Mouse (Mus musculus) CH12.LX (cell line): ENCODE results near the gene Pik3r2. TPM values are rescaled to one million over a fixed set of nuclear protein-coding genes. Genes with fewer than 3 reads are reported as not detected.
A peak's percentile ranks its signal among the peaks of the same experiment; 100 is the strongest.

Experiments used
- DNase-seq: peaks from one replicate; pipeline ENCODE4 v3.0.0-alpha.2; 2013; ENCODE audit errors: extremely low read depth
- H3K27ac ChIP-seq: 2 replicates; pipeline ENCODE4 v1.5.1; 2012; ENCODE audit warnings: low read depth, mild to moderate bottlenecking, control low read depth, moderate library complexity; ENCODE audit not compliant: insufficient read depth
- H3K27me3 ChIP-seq: replicated peaks from 2 replicates; pipeline ENCODE3; 2012; ENCODE audit warnings: inconsistent platforms
- H3K36me3 ChIP-seq, 2 experiments: replicated peaks in 1 of 2; 2 replicates each; pipeline versions ENCODE3 to v1.6.1; 2012; ENCODE audit warnings: inconsistent platforms in 1 of 2, low read length in 1 of 2, mild to moderate bottlenecking in 1 of 2, mixed read lengths in 1 of 2, moderate library complexity in 1 of 2; ENCODE audit not compliant: control insufficient read depth in 1 of 2, insufficient read depth in 1 of 2
- H3K4me1 ChIP-seq, 2 experiments: 2 replicates each; pipeline ENCODE4 v1.6.1; 2012; ENCODE audit warnings: inconsistent platforms in 1 of 2, moderate library complexity in 1 of 2; ENCODE audit not compliant: insufficient read depth in 2 of 2, control insufficient read depth in 1 of 2
- H3K4me2 ChIP-seq: 2 replicates; pipeline ENCODE4 v1.6.1; 2012; ENCODE audit warnings: low read depth, mild to moderate bottlenecking, control low read depth; ENCODE audit not compliant: poor library complexity, insufficient read depth, severe bottlenecking
- H3K4me3 ChIP-seq, 3 experiments: fragments of 150-350 bp in 1 of 3; sonication (generic) in 1 of 3; replicated peaks in 1 of 3; 2 replicates each; pipeline versions ENCODE3 to v1.5.1; 2011 to 2012; ENCODE audit warnings: low read depth in 2 of 3, low read length in 2 of 3, mild to moderate bottlenecking in 2 of 3, moderate library complexity in 2 of 3, control low read depth in 1 of 3, improper control_type of control experiment in 1 of 3, inconsistent platforms in 1 of 3, mixed read lengths in 1 of 3; ENCODE audit not compliant: poor library complexity in 1 of 3
- H3K79me2 ChIP-seq: replicated peaks from 2 replicates; pipeline ENCODE4 v1.6.1; 2012; ENCODE audit warnings: mild to moderate bottlenecking, moderate library complexity; ENCODE audit not compliant: control insufficient read depth, poor library complexity, insufficient read depth, severe bottlenecking; ENCODE audit errors: extremely low read depth
- H3K9ac ChIP-seq: 2 replicates; pipeline ENCODE4 v1.6.1; 2012; ENCODE audit warnings: low read depth, mild to moderate bottlenecking, control low read depth, moderate library complexity; ENCODE audit not compliant: insufficient read depth
- H3K9me3 ChIP-seq: replicated peaks from 2 replicates; pipeline ENCODE3; 2012; ENCODE audit warnings: low read length, inconsistent platforms, mixed read lengths
- CHD1 ChIP-seq: IDR thresholded peaks from 2 replicates; pipeline ENCODE4 v1.6.1; 2012; ENCODE audit warnings: low read depth, low read length, improper control_type of control experiment, inconsistent platforms
- CTCF ChIP-seq, 2 experiments: IDR thresholded peaks in 1 of 2; conservative IDR thresholded peaks in 1 of 2; 2 replicates each; pipeline ENCODE4 v1.5.1; 2011 to 2012; ENCODE audit warnings: low read depth in 2 of 2, low read length in 2 of 2, improper control_type of control experiment in 1 of 2, inconsistent platforms in 1 of 2, mild to moderate bottlenecking in 1 of 2, moderate library complexity in 1 of 2
- ELF1 ChIP-seq: IDR thresholded peaks from 2 replicates; pipeline ENCODE4 v1.6.1; 2014; ENCODE audit warnings: low read depth, mild to moderate bottlenecking, inconsistent platforms, low read length, improper control_type of control experiment
- GABPA ChIP-seq: IDR thresholded peaks from 2 replicates; pipeline ENCODE4 v1.6.1; 2012; ENCODE audit warnings: low read depth, low read length, improper control_type of control experiment, inconsistent platforms; ENCODE audit not compliant: insufficient replicate concordance
- IRF4 ChIP-seq: IDR thresholded peaks from 2 replicates; pipeline ENCODE4 v1.6.1; 2014; ENCODE audit warnings: low read depth, mild to moderate bottlenecking, inconsistent platforms, low read length, improper control_type of control experiment
- JUN ChIP-seq: IDR thresholded peaks from 2 replicates; pipeline ENCODE4 v1.6.1; 2011; ENCODE audit warnings: low read depth, mild to moderate bottlenecking, low read length, improper control_type of control experiment, moderate library complexity; ENCODE audit not compliant: insufficient read depth
- MEF2A ChIP-seq: IDR thresholded peaks from 2 replicates; pipeline ENCODE4 v1.6.1; 2014; ENCODE audit warnings: low read depth, mild to moderate bottlenecking, inconsistent platforms, low read length, improper control_type of control experiment, borderline replicate concordance
- MYC ChIP-seq: IDR thresholded peaks from 2 replicates; pipeline ENCODE4 v1.6.1; 2011; ENCODE audit warnings: low read depth, mild to moderate bottlenecking, improper control_type of control experiment, low read length
- NELFE ChIP-seq: IDR thresholded peaks from 2 replicates; pipeline ENCODE4 v1.6.1; 2011; ENCODE audit warnings: low read depth, low read length, improper control_type of control experiment
- NRF1 ChIP-seq: IDR thresholded peaks from 2 replicates; pipeline ENCODE4 v1.6.1; 2014; ENCODE audit warnings: low read depth, mild to moderate bottlenecking, inconsistent platforms, low read length, improper control_type of control experiment, moderate library complexity
- POLR2A ChIP-seq: IDR thresholded peaks from 2 replicates; pipeline ENCODE4 v1.6.1; 2011; ENCODE audit warnings: low read depth, mild to moderate bottlenecking, improper control_type of control experiment, low read length
- POLR2AphosphoS2 ChIP-seq: IDR thresholded peaks from 2 replicates; pipeline ENCODE4 v1.6.1; 2011; ENCODE audit warnings: low read depth, low read length, improper control_type of control experiment
- RAD21 ChIP-seq: IDR thresholded peaks from 2 replicates; pipeline ENCODE4 v1.6.1; 2011; ENCODE audit warnings: low read depth, mild to moderate bottlenecking, low read length, improper control_type of control experiment, moderate library complexity
- SMC3 ChIP-seq: IDR thresholded peaks from 2 replicates; pipeline ENCODE4 v1.6.1; 2011; ENCODE audit warnings: low read depth, low read length, improper control_type of control experiment
- TCF12 ChIP-seq: IDR thresholded peaks from 2 replicates; pipeline ENCODE4 v1.6.1; 2014; ENCODE audit warnings: low read depth, mild to moderate bottlenecking, inconsistent platforms, low read length, improper control_type of control experiment
- USF1 ChIP-seq: IDR thresholded peaks from 2 replicates; pipeline ENCODE4 v1.6.1; 2014; ENCODE audit warnings: low read depth, mild to moderate bottlenecking, inconsistent platforms, low read length, improper control_type of control experiment
- ZC3H11A ChIP-seq: IDR thresholded peaks from 2 replicates; pipeline ENCODE4 v1.6.1; 2012; ENCODE audit warnings: low read depth, mild to moderate bottlenecking, inconsistent platforms, low read length, improper control_type of control experiment
- dilution Hi-C: fragments of 300-500 bp; cut with MboI; formaldehyde crosslinking; loops from 2 replicates; pipeline ENCODE4 v1.14.3; 2020; ENCODE audit warnings: low sequenced_read_pairs; ENCODE audit not compliant: extremely low pct_unique_long_range_greater_than_20kb, extremely low pct_ligation_motif_present
- in situ Hi-C: fragments of 300-500 bp; cut with MboI; formaldehyde crosslinking; loops from 3 replicates; pipeline ENCODE4 v1.14.3; 2019; ENCODE audit warnings: low sequenced_read_pairs, low pct_ligation_motif_present, low pct_unique_long_range_greater_than_20kb, mixed read lengths
- polyA plus RNA-seq: library from polyadenylated mRNA; unstranded; fragments of >175 nt; gene quantifications from 2 replicates; pipeline ENCODE4 v1.2.1, GENCODE M21; 2012; ENCODE audit warnings: low read depth; ENCODE audit not compliant: insufficient read length
- total RNA-seq, 2 experiments: library from RNA; depleted of rRNA; stranded (reverse); fragments of 300-350 nt in 1 of 2; fragments of >200 nt in 1 of 2; gene quantifications; 2 replicates each; pipeline ENCODE4 v1.2.3; 2012 to 2014

The Pik3r2 gene
- total and polyA plus RNA-seq, 3 experiments = 13.8 to 45.9 (median 25.8) TPM

GRCm38 (mm10) chr8:70719796-70720270 is 56.7 kb downstream of the Pik3r2 start:
- no peak for TF ChIP-seq JUN
- TF ChIP-seq USF1 = no peak
- TF ChIP-seq NELFE = no peak
- TF ChIP-seq GABPA = no peak
- TF ChIP-seq POLR2AphosphoS2 = no peak
- no peak for TF ChIP-seq CTCF (conservative IDR thresholded peaks at IDR 0.05 in 1 of 2, IDR thresholded peaks at IDR 0.05 in 1 of 2; ENCODE audit: low read depth in 2 of 2, low read length in 2 of 2)
- no peak for TF ChIP-seq RAD21
- no peak for TF ChIP-seq MYC
- no peak for TF ChIP-seq IRF4
- TF ChIP-seq CHD1 = no peak
- H3K9me3 ChIP-seq = no peaks in the 10 kb centered on the region
- no peaks in the 10 kb centered on the region for H3K79me2 ChIP-seq
- no peak overlapping the region for H3K4me2 ChIP-seq
- no peak overlapping the region for H3K27ac ChIP-seq
- dilution Hi-C loops (no loop called here), in situ Hi-C loops (loop anchor here (5.0 to 10.0 kb wide), 3 partner anchors 32 to 125 kb away; partner anchors contain the start of genes Pgpep1 and Rab3a)
- H3K27me3 ChIP-seq = peaks cover 13% of the 10 kb centered on the region
- H3K9ac ChIP-seq = no peak overlapping the region
- no peak overlapping the region for H3K4me3 ChIP-seq
- H3K4me1 ChIP-seq = peaks cover 6 to 33% of the 10 kb centered on the region in 2 experiments
- H3K36me3 ChIP-seq = no peaks in the 10 kb centered on the region
- no peak for DNase-seq

- TF ChIP-seq MEF2A (no peak), NELFE (peak; percentile 19; the same call in 1 of the 2 replicates), CTCF (conservative IDR thresholded peaks at IDR 0.05 in 1 of 2, IDR thresholded peaks at IDR 0.05 in 1 of 2; ENCODE audit: low read depth in 2 of 2, low read length in 2 of 2) (peak; percentile 48 to 90; a peak in 3 of 4 replicates), ZC3H11A (peak; percentile 28; the same call in 1 of the 2 replicates), USF1 (no peak), IRF4 (peak; percentile 29; the same call in 1 of the 2 replicates), SMC3 (peak; percentile 83), RAD21 (peak; percentile 76), ELF1 (peak; percentile 35; the same call in 1 of the 2 replicates), NRF1 (peak; percentile 53; the same call in 1 of the 2 replicates), POLR2A (no peak), TCF12 (peak; percentile 64)
- no peak within 1 kb of the TSS for H3K27ac ChIP-seq
- no peaks in the 10 kb centered on the region for H3K36me3 ChIP-seq
- H3K4me2 ChIP-seq = peak within 1 kb of the TSS; percentile 4; the same call in 1 of the 2 replicates
- H3K27me3 ChIP-seq = peaks cover 13% of the 10 kb centered on the region
- H3K4me1 ChIP-seq = peaks cover 2 to 23% of the 10 kb centered on the region in 2 experiments
- in situ Hi-C loops = loop anchor here (5.0 to 10.0 kb wide), 3 partner anchors 34 to 127 kb away; partner anchors contain the start of genes Pgpep1 and Rab3a
- H3K4me3 ChIP-seq = no peak within 1 kb of the TSS
- dilution Hi-C loops = no loop called here
- H3K79me2 ChIP-seq = no peaks in the 10 kb centered on the region
- no peaks in the 10 kb centered on the region for H3K9me3 ChIP-seq
- DNase-seq = no peak
- no peak within 1 kb of the TSS for H3K9ac ChIP-seq
These were observed 58.2 kb downstream of the Pik3r2 start, which contains the start of gene Gm3336 for GRCm38 (mm10) chr8:70718297-70718696. Gene Gm3336, plus strand, starts transcription at chr8:70718543.

Other genes starting within 250 kb of the Pik3r2 start
Only the 20 nearest of the 23 such genes appear.
- gene Isyna1, start 182.3 kb downstream of the Pik3r2 start, total RNA-seq (2012; rRNA removed) = 141 and 174 TPM in 2 replicates
- gene Isyna1, start 182.3 kb downstream of the Pik3r2 start, total RNA-seq (2014; rRNA removed) = 99.9 and 107 TPM in 2 replicates
- gene Isyna1, start 182.3 kb downstream of the Pik3r2 start, polyA plus RNA-seq = 139 and 163 TPM in 2 replicates
- 77.3 and 84.9 TPM in 2 replicates for gene Ssbp4, start 167.8 kb downstream of the Pik3r2 start, total RNA-seq (2012; rRNA removed)
- 31.0 and 41.3 TPM in 2 replicates for gene Ssbp4, start 167.8 kb downstream of the Pik3r2 start, total RNA-seq (2014; rRNA removed)
- 114 and 128 TPM in 2 replicates for gene Ssbp4, start 167.8 kb downstream of the Pik3r2 start, polyA plus RNA-seq
- gene Lrrc25, start 160.6 kb downstream of the Pik3r2 start, total RNA-seq (2012; rRNA removed) = 0.25 and 0.30 TPM in 2 replicates
- 2.4 and 2.6 TPM in 2 replicates for gene Lrrc25, start 160.6 kb downstream of the Pik3r2 start, total RNA-seq (2014; rRNA removed)
- gene Lrrc25, start 160.6 kb downstream of the Pik3r2 start, polyA plus RNA-seq = 4.0 and 5.9 TPM in 2 replicates
- gene Gdf15, start 144.3 kb downstream of the Pik3r2 start, total RNA-seq (2012; rRNA removed) = 0.21 TPM in 1 of 2 replicates, not detected in the other
- not detected in 2 replicates for gene Gdf15, start 144.3 kb downstream of the Pik3r2 start, total RNA-seq (2014; rRNA removed)
- 0.16 TPM in 1 of 2 replicates, not detected in the other for gene Gdf15, start 144.3 kb downstream of the Pik3r2 start, polyA plus RNA-seq
- gene Pgpep1, start 116.3 kb downstream of the Pik3r2 start, total RNA-seq (2012; rRNA removed) = 15.2 and 22.9 TPM in 2 replicates
- 10.3 and 12.3 TPM in 2 replicates for gene Pgpep1, start 116.3 kb downstream of the Pik3r2 start, total RNA-seq (2014; rRNA removed)
- 30.0 and 35.1 TPM in 2 replicates for gene Pgpep1, start 116.3 kb downstream of the Pik3r2 start, polyA plus RNA-seq
- 135 and 168 TPM in 2 replicates for gene Lsm4, start 103.5 kb downstream of the Pik3r2 start, total RNA-seq (2012; rRNA removed)
- gene Lsm4, start 103.5 kb downstream of the Pik3r2 start, total RNA-seq (2014; rRNA removed) = 134 and 143 TPM in 2 replicates
- 240 and 256 TPM in 2 replicates for gene Lsm4, start 103.5 kb downstream of the Pik3r2 start, polyA plus RNA-seq
- 279 and 287 TPM in 2 replicates for gene Jund, start 77.8 kb downstream of the Pik3r2 start, total RNA-seq (2012; rRNA removed)
- gene Jund, start 77.8 kb downstream of the Pik3r2 start, total RNA-seq (2014; rRNA removed) = 147 and 191 TPM in 2 replicates
- gene Jund, start 77.8 kb downstream of the Pik3r2 start, polyA plus RNA-seq = 255 and 283 TPM in 2 replicates
- gene Iqcn, start 73.3 kb downstream of the Pik3r2 start, total RNA-seq (2012; rRNA removed) = not detected in 2 replicates
- not detected in 2 replicates for gene Iqcn, start 73.3 kb downstream of the Pik3r2 start, total RNA-seq (2014; rRNA removed)
- gene Iqcn, start 73.3 kb downstream of the Pik3r2 start, polyA plus RNA-seq = 0.07 TPM in 1 of 2 replicates, not detected in the other
- gene Gm3336, start 58.2 kb downstream of the Pik3r2 start, total RNA-seq (2012; rRNA removed) = 0.25 and 0.34 TPM in 2 replicates
- 0.31 TPM in 1 of 2 replicates, not detected in the other for gene Gm3336, start 58.2 kb downstream of the Pik3r2 start, total RNA-seq (2014; rRNA removed)
- 0.49 and 0.89 TPM in 2 replicates for gene Gm3336, start 58.2 kb downstream of the Pik3r2 start, polyA plus RNA-seq
- 3.8 and 4.7 TPM in 2 replicates for gene Pde4c, start 53.0 kb downstream of the Pik3r2 start, total RNA-seq (2012; rRNA removed)
- 2.3 and 3.1 TPM in 2 replicates for gene Pde4c, start 53.0 kb downstream of the Pik3r2 start, total RNA-seq (2014; rRNA removed)
- gene Pde4c, start 53.0 kb downstream of the Pik3r2 start, polyA plus RNA-seq = 6.5 TPM in 2 replicates
- 1.8 and 1.9 TPM in 2 replicates for gene Rab3a, start 22.0 kb downstream of the Pik3r2 start, total RNA-seq (2012; rRNA removed)
- gene Rab3a, start 22.0 kb downstream of the Pik3r2 start, total RNA-seq (2014; rRNA removed) = 0.32 and 0.87 TPM in 2 replicates
- gene Rab3a, start 22.0 kb downstream of the Pik3r2 start, polyA plus RNA-seq = 0.65 and 0.99 TPM in 2 replicates
- gene Mpv17l2, start 15.8 kb downstream of the Pik3r2 start, total RNA-seq (2012; rRNA removed) = 25.3 and 28.5 TPM in 2 replicates
- 22.8 and 27.1 TPM in 2 replicates for gene Mpv17l2, start 15.8 kb downstream of the Pik3r2 start, total RNA-seq (2014; rRNA removed)
- gene Mpv17l2, start 15.8 kb downstream of the Pik3r2 start, polyA plus RNA-seq = 31.9 and 36.1 TPM in 2 replicates
- 11.3 and 11.6 TPM in 2 replicates for gene Mast3, start 28.3 kb upstream of the Pik3r2 start, total RNA-seq (2012; rRNA removed)
- 3.3 and 7.0 TPM in 2 replicates for gene Mast3, start 28.3 kb upstream of the Pik3r2 start, total RNA-seq (2014; rRNA removed)
- 22.2 and 23.4 TPM in 2 replicates for gene Mast3, start 28.3 kb upstream of the Pik3r2 start, polyA plus RNA-seq
- 17.3 and 23.2 TPM in 2 replicates for gene Il12rb1, start 31.7 kb upstream of the Pik3r2 start, total RNA-seq (2012; rRNA removed)
- 4.5 and 5.6 TPM in 2 replicates for gene Il12rb1, start 31.7 kb upstream of the Pik3r2 start, total RNA-seq (2014; rRNA removed)
- gene Il12rb1, start 31.7 kb upstream of the Pik3r2 start, polyA plus RNA-seq = 11.4 and 12.5 TPM in 2 replicates
- gene Arrdc2, start 63.0 kb upstream of the Pik3r2 start, total RNA-seq (2012; rRNA removed) = 7.2 and 8.0 TPM in 2 replicates
- gene Arrdc2, start 63.0 kb upstream of the Pik3r2 start, total RNA-seq (2014; rRNA removed) = 5.6 and 8.8 TPM in 2 replicates
- 4.3 and 6.1 TPM in 2 replicates for gene Arrdc2, start 63.0 kb upstream of the Pik3r2 start, polyA plus RNA-seq
- 0.13 and 0.21 TPM in 2 replicates for gene Kcnn1, start 86.5 kb upstream of the Pik3r2 start, total RNA-seq (2012; rRNA removed)
- gene Kcnn1, start 86.5 kb upstream of the Pik3r2 start, total RNA-seq (2014; rRNA removed) = not detected in 2 replicates
- not detected in 2 replicates for gene Kcnn1, start 86.5 kb upstream of the Pik3r2 start, polyA plus RNA-seq
- gene Ccdc124, start 97.2 kb upstream of the Pik3r2 start, total RNA-seq (2012; rRNA removed) = 58.7 and 62.9 TPM in 2 replicates
- gene Ccdc124, start 97.2 kb upstream of the Pik3r2 start, total RNA-seq (2014; rRNA removed) = 29.2 and 36.2 TPM in 2 replicates
- gene Ccdc124, start 97.2 kb upstream of the Pik3r2 start, polyA plus RNA-seq = 82.0 and 113 TPM in 2 replicates
- 0.04 and 0.21 TPM in 2 replicates for gene Slc5a5, start 116.0 kb upstream of the Pik3r2 start, total RNA-seq (2012; rRNA removed)
- gene Slc5a5, start 116.0 kb upstream of the Pik3r2 start, total RNA-seq (2014; rRNA removed) = 0.16 TPM in 1 of 2 replicates, not detected in the other
- 0.26 and 0.41 TPM in 2 replicates for gene Slc5a5, start 116.0 kb upstream of the Pik3r2 start, polyA plus RNA-seq
- gene Rpl18a, start 120.7 kb upstream of the Pik3r2 start, total RNA-seq (2012; rRNA removed) = 4,693 and 5,917 TPM in 2 replicates
- 1,807 and 2,035 TPM in 2 replicates for gene Rpl18a, start 120.7 kb upstream of the Pik3r2 start, total RNA-seq (2014; rRNA removed)
- 3,837 and 4,364 TPM in 2 replicates for gene Rpl18a, start 120.7 kb upstream of the Pik3r2 start, polyA plus RNA-seq
- gene Map1s, start 129.2 kb upstream of the Pik3r2 start, total RNA-seq (2012; rRNA removed) = 51.4 and 53.6 TPM in 2 replicates
- 9.2 and 9.5 TPM in 2 replicates for gene Map1s, start 129.2 kb upstream of the Pik3r2 start, total RNA-seq (2014; rRNA removed)
- 30.9 and 31.1 TPM in 2 replicates for gene Map1s, start 129.2 kb upstream of the Pik3r2 start, polyA plus RNA-seq